9 mouse cellular contexts compared by ENCODE assay signal in genomic region chr17:27574470-27575115, GRCm38 (mm10). TPM values are rescaled to one million over a fixed set of nuclear protein-coding genes. Genes with fewer than 3 reads are reported as not detected.
DNase-seq lines count a peak whose midpoint lies in the region; ATAC-seq and TF ChIP-seq lines count a peak whose summit lies in the region.
"Had no signal": no experiment of that assay in that cellular context is flagged by ENCODE, and none has a peak within 500 bp of the region (broad histone marks: within the 10 kb centered on the region; RNA-seq: fewer than 3 reads in every experiment).

No protein-coding gene starts in this region.

- H3K27me3 ChIP-seq in hindbrain, postnatal 0 days (ENCODE audit: insufficient read depth, low read length), result no peaks in the 10 kb centered on the region
- no peaks in the 10 kb centered on the region for H3K27me3 ChIP-seq in hindbrain, embryonic 13.5 days
- H3K27me3 ChIP-seq in kidney, postnatal 0 days (ENCODE audit: insufficient read depth, low read length), result no peaks in the 10 kb centered on the region
- no peaks in the 10 kb centered on the region for H3K27me3 ChIP-seq in midbrain, embryonic 15.5 days (replicated peaks)
- H3K27me3 ChIP-seq: embryonic facial prominence, embryonic 13.5 days had no signal

- 0 out of 2 replicates have a peak, but pooled peaks cover 7% of the 10 kb centered on the region for H3K36me3 ChIP-seq in hindbrain, postnatal 0 days (ENCODE audit: insufficient read depth, low read length)
- H3K36me3 ChIP-seq in hindbrain, embryonic 13.5 days, result peaks cover 63% of the 10 kb centered on the region
- peaks cover 10% of the 10 kb centered on the region for H3K36me3 ChIP-seq in kidney, postnatal 0 days (ENCODE audit: insufficient read depth, low read length)
- H3K36me3 ChIP-seq in midbrain, embryonic 15.5 days (replicated peaks), result peaks cover 12% of the 10 kb centered on the region; the same call in 1 of the 2 replicates

- no peak for TF ChIP-seq CTCF in hindbrain, postnatal 0 days (IDR thresholded peaks at IDR 0.05; ENCODE audit: low read depth)
- no peak for TF ChIP-seq CTCF in brain, embryonic 14.5 days (IDR thresholded peaks at IDR 0.05; ENCODE audit: borderline replicate concordance, extremely low read depth, insufficient read depth, insufficient read length)
- TF ChIP-seq CTCF in gastrocnemius, adult 2 months (IDR thresholded peaks at IDR 0.05), result no peak
- no peak for TF ChIP-seq CTCF in kidney, postnatal 0 days (IDR thresholded peaks at IDR 0.05; ENCODE audit: low read depth)

- H3K9me3 ChIP-seq in hindbrain, postnatal 0 days (ENCODE audit: low read length), result no peaks in the 10 kb centered on the region
- H3K9me3 ChIP-seq in hindbrain, embryonic 13.5 days, result no peaks in the 10 kb centered on the region
- H3K9me3 ChIP-seq in kidney, postnatal 0 days (replicated peaks; ENCODE audit: low read length), result no peaks in the 10 kb centered on the region
- no peaks in the 10 kb centered on the region for H3K9me3 ChIP-seq in midbrain, embryonic 15.5 days
- H3K9me3 ChIP-seq: embryonic facial prominence, embryonic 13.5 days had no signal

- peaks cover 9% of the 10 kb centered on the region for H3K4me1 ChIP-seq in hindbrain, postnatal 0 days (ENCODE audit: insufficient read depth, low read length)
- H3K4me1 ChIP-seq in hindbrain, embryonic 13.5 days (replicated peaks), result no peaks in the 10 kb centered on the region; the same call in 1 of the 2 replicates
- no peaks in the 10 kb centered on the region for H3K4me1 ChIP-seq in kidney, postnatal 0 days (replicated peaks; ENCODE audit: insufficient read depth, low read length)
- no peaks in the 10 kb centered on the region for H3K4me1 ChIP-seq in midbrain, embryonic 15.5 days
- H3K4me1 ChIP-seq: embryonic facial prominence, embryonic 13.5 days had no signal

- H3K9ac ChIP-seq in hindbrain, postnatal 0 days (replicated peaks; ENCODE audit: low read length), result no peak overlapping the region
- H3K9ac ChIP-seq in hindbrain, embryonic 13.5 days, result no peak overlapping the region
- H3K9ac ChIP-seq in kidney, postnatal 0 days (ENCODE audit: low read depth, low read length), result no peak overlapping the region
- H3K9ac ChIP-seq in midbrain, embryonic 15.5 days, result no peak overlapping the region
- H3K9ac ChIP-seq: embryonic facial prominence, embryonic 13.5 days had no signal

- no peak overlapping the region for H3K4me2 ChIP-seq in hindbrain, postnatal 0 days (ENCODE audit: low read depth, low read length)
- no peak overlapping the region for H3K4me2 ChIP-seq in hindbrain, embryonic 13.5 days
- no peak overlapping the region for H3K4me2 ChIP-seq in kidney, postnatal 0 days (ENCODE audit: low read length)
- no peak overlapping the region for H3K4me2 ChIP-seq in midbrain, embryonic 15.5 days
- H3K4me2 ChIP-seq: embryonic facial prominence, embryonic 13.5 days had no signal

- H3K27ac ChIP-seq in hindbrain, postnatal 0 days, result peak overlapping the region; percentile 80
- H3K27ac ChIP-seq in hindbrain, embryonic 13.5 days, result no peak overlapping the region
- peak overlapping the region; percentile 79 for H3K27ac ChIP-seq in gastrocnemius, adult 2 months
- H3K27ac ChIP-seq in kidney, postnatal 0 days, result no peak overlapping the region
- no peak overlapping the region for H3K27ac ChIP-seq in midbrain, embryonic 15.5 days
- H3K27ac ChIP-seq: embryonic facial prominence, embryonic 13.5 days had no signal

- no peak overlapping the region for H3K4me3 ChIP-seq in hindbrain, postnatal 0 days (ENCODE audit: low read length)
- H3K4me3 ChIP-seq in hindbrain, embryonic 13.5 days, result no peak overlapping the region
- no peak overlapping the region for H3K4me3 ChIP-seq in gastrocnemius, adult 2 months
- no peak overlapping the region for H3K4me3 ChIP-seq in kidney, postnatal 0 days (replicated peaks; ENCODE audit: low read depth, low read length)
- H3K4me3 ChIP-seq in midbrain, embryonic 15.5 days, result no peak overlapping the region
- H3K4me3 ChIP-seq: embryonic facial prominence, embryonic 13.5 days had no signal

- peak; percentile 73 for ATAC-seq in hindbrain, postnatal 0 days
- ATAC-seq in hindbrain, embryonic 13.5 days (ENCODE audit: low FRiP score), result no peak
- ATAC-seq in kidney, postnatal 0 days (replicated peaks; ENCODE audit: low FRiP score, low read depth), result no peak
- ATAC-seq in midbrain, embryonic 15.5 days (replicated peaks), result no peak

- intact Hi-C loops in gastrocnemius, adult 2 months (cut with DNase I), result no loop called here

- DNase-seq in hindbrain, postnatal 0 days (ENCODE audit: low spot score), result peak; percentile 84
- peak; percentile 50 for DNase-seq in brain, embryonic 14.5 days (ENCODE audit: low read depth)
- DNase-seq in gastrocnemius, adult 2 months, result peak; percentile 95
- peak; percentile 37 for DNase-seq in kidney, postnatal 0 days (ENCODE audit: low spot score)
- peak; percentile 75 for DNase-seq in lung, postnatal 14 days
- DNase-seq in c-Kit-positive CD71-positive TER-119-positive erythroid progenitor cells, embryonic 14.5 days (ENCODE audit: low spot score), result no peak

- no peak for TF ChIP-seq POLR2A in brain, embryonic 14.5 days (IDR thresholded peaks at IDR 0.05; ENCODE audit: borderline replicate concordance, extremely low read depth, insufficient read depth, insufficient read length, poor library complexity, severe bottlenecking)

- 56% methylated on average over 15 of the region's 16 CpGs for WGBS in hindbrain, postnatal 0 days
- 90% methylated on average over 16 of the region's 16 CpGs for WGBS in hindbrain, embryonic 13.5 days
- WGBS in kidney, postnatal 0 days, result 86% methylated on average over 15 of the region's 16 CpGs
- 87% methylated on average over 16 of the region's 16 CpGs for WGBS in midbrain, embryonic 15.5 days

RNA-seq across cellular contexts. Expression of gene AI413582, which starts 9.0 kb away (rescaled TPM):
- 50.2 and 59.6 TPM in 2 replicates for total RNA-seq in hindbrain, postnatal 0 days (2014; rRNA removed)
- polyA plus RNA-seq in hindbrain, postnatal 0 days (2015; fragmentation: Nextera tagmentation; extraction: Ambion mirVana), result 92.7 and 95.3 TPM in 2 replicates
- 43.5 and 44.8 TPM in 2 replicates for polyA plus RNA-seq in hindbrain, embryonic 13.5 days (2015; fragmentation: Nextera tagmentation; extraction: Ambion mirVana)
- 35.8 and 53.5 TPM in 2 replicates for polyA plus RNA-seq in brain, embryonic 14.5 days (2012; rRNA removed)
- total RNA-seq in gastrocnemius, adult 2 months (2021), result 1 to 10 TPM; 3.0 to 3.3 TPM
- polyA plus RNA-seq in kidney, postnatal 0 days (2015; fragmentation: Nextera tagmentation; extraction: Ambion mirVana), result 34.5 and 35.6 TPM in 2 replicates
- 57.0 and 59.5 TPM in 2 replicates for polyA plus RNA-seq in midbrain, embryonic 15.5 days (2015; fragmentation: Nextera tagmentation; extraction: Ambion mirVana)

RNA-seq across cellular contexts. Expression of gene Hmga1, which starts 18.3 kb away (rescaled TPM):
- 142 and 170 TPM in 2 replicates for total RNA-seq in hindbrain, postnatal 0 days (2014; rRNA removed)
- polyA plus RNA-seq in hindbrain, postnatal 0 days (2015; fragmentation: Nextera tagmentation; extraction: Ambion mirVana), result 130 and 145 TPM in 2 replicates
- 113 and 126 TPM in 2 replicates for polyA plus RNA-seq in hindbrain, embryonic 13.5 days (2015; fragmentation: Nextera tagmentation; extraction: Ambion mirVana)
- 120 and 130 TPM in 2 replicates for polyA plus RNA-seq in brain, embryonic 14.5 days (2012; rRNA removed)
- 10 to 100 TPM; 29.6 to 34.1 TPM for total RNA-seq in gastrocnemius, adult 2 months (2021)
- polyA plus RNA-seq in kidney, postnatal 0 days (2015; fragmentation: Nextera tagmentation; extraction: Ambion mirVana), result 131 and 136 TPM in 2 replicates
- 138 and 141 TPM in 2 replicates for polyA plus RNA-seq in midbrain, embryonic 15.5 days (2015; fragmentation: Nextera tagmentation; extraction: Ambion mirVana)

RNA-seq across cellular contexts. Expression of gene Nudt3, which starts 48.7 kb away (rescaled TPM):
- 252 and 264 TPM in 2 replicates for total RNA-seq in hindbrain, postnatal 0 days (2014; rRNA removed)
- polyA plus RNA-seq in hindbrain, postnatal 0 days (2015; fragmentation: Nextera tagmentation; extraction: Ambion mirVana), result 210 and 220 TPM in 2 replicates
- polyA plus RNA-seq in hindbrain, embryonic 13.5 days (2015; fragmentation: Nextera tagmentation; extraction: Ambion mirVana), result 225 and 235 TPM in 2 replicates
- 263 and 287 TPM in 2 replicates for polyA plus RNA-seq in brain, embryonic 14.5 days (2012; rRNA removed)
- total RNA-seq in gastrocnemius, adult 2 months (2021), result 100 to 1,000 TPM; 222 to 261 TPM
- polyA plus RNA-seq in kidney, postnatal 0 days (2015; fragmentation: Nextera tagmentation; extraction: Ambion mirVana), result 69.5 and 70.2 TPM in 2 replicates
- polyA plus RNA-seq in midbrain, embryonic 15.5 days (2015; fragmentation: Nextera tagmentation; extraction: Ambion mirVana), result 251 and 274 TPM in 2 replicates

RNA-seq across cellular contexts. Expression of gene Grm4, which starts 53.4 kb away (rescaled TPM):
- 34.3 and 38.8 TPM in 2 replicates for total RNA-seq in hindbrain, postnatal 0 days (2014; rRNA removed)
- polyA plus RNA-seq in hindbrain, postnatal 0 days (2015; fragmentation: Nextera tagmentation; extraction: Ambion mirVana), result 8.7 and 10.1 TPM in 2 replicates
- 4.8 and 5.2 TPM in 2 replicates for polyA plus RNA-seq in hindbrain, embryonic 13.5 days (2015; fragmentation: Nextera tagmentation; extraction: Ambion mirVana)
- polyA plus RNA-seq in brain, embryonic 14.5 days (2012; rRNA removed), result 16.3 and 28.0 TPM in 2 replicates
- not detected for total RNA-seq in gastrocnemius, adult 2 months (2021)
- polyA plus RNA-seq in kidney, postnatal 0 days (2015; fragmentation: Nextera tagmentation; extraction: Ambion mirVana), result 1.1 and 1.3 TPM in 2 replicates
- polyA plus RNA-seq in midbrain, embryonic 15.5 days (2015; fragmentation: Nextera tagmentation; extraction: Ambion mirVana), result 10.7 and 10.9 TPM in 2 replicates

Comparison
In these comparisons a context has a peak if more than half of its experiments do, and no peak if none do; other contexts are left out.
1. H3K27ac ChIP-seq: peak in hindbrain, postnatal 0 days (single experiment) and gastrocnemius, adult 2 months (single experiment); none in hindbrain, embryonic 13.5 days (single experiment), kidney, postnatal 0 days (single experiment) and midbrain, embryonic 15.5 days (single experiment).